Mouse (Mus musculus): Measurements from ENCODE around the gene Ly9.
A peak's percentile ranks its signal among the peaks of the same experiment; 100 is the strongest.

Ly9 gene

DNA sequence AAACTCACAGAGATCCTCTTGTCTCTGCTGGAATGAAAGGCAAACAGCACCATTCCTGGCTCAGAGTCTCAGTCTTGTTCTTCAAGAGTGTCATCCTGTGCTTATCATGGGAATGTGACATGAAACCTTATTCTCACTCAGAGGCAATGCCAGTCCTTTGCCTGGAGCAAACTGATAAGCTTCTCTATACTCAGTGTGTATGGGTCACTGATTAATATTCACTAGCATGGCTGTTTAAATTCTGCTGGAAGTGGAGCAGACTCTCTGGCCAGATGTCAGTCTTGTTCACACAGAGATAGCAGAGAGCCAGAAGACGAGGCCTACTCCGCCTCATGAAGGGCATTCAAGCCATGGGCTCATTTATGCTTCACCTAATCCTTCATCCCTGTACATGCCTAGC lies 22.6 kb downstream of the Ly9 start:
- DNase-seq (ENCODE audit: low read depth) = no peak

DNA sequence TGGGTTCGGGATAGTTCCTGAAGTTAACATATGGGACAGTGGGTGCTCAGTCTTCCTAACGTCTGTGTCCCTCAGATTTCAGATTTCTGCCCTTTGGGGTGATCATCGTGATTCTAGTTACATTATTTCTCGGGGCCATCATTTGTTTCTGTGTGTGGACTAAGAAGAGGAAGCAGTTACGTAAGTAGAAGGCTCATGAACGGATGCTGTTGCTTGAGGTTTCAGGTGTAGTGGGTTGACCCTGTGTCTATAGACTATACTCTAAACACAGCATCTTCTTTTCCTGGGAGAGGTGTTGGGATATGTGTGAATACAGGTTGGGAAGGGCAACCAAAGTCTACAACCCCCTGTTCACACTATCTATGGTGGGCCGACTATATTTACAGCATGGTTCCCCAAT lies 30.0 kb downstream of the Ly9 start:
- DNase-seq (ENCODE audit: low read depth) = no peak

DNA sequence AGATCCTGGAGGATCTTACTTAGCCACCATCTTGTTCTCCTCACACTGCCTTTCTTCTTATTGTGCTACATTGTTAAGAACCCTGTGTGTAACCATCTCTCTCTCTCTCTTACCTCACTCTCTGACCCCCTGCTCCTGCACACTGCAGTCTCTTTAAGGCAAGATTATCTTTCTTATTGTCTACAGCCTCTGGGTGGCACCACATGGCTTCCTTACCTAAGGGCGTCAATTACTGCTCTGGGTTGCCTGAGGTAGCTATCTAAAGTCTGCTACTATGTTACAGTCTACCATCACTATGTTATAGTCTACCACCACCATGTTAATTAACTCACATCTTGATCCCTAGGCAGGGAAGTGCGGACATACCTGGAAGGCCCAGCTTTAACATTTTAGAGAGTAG lies 38.8 kb downstream of the Ly9 start:
- DNase-seq (ENCODE audit: low read depth) = peak; percentile 65

DNA sequence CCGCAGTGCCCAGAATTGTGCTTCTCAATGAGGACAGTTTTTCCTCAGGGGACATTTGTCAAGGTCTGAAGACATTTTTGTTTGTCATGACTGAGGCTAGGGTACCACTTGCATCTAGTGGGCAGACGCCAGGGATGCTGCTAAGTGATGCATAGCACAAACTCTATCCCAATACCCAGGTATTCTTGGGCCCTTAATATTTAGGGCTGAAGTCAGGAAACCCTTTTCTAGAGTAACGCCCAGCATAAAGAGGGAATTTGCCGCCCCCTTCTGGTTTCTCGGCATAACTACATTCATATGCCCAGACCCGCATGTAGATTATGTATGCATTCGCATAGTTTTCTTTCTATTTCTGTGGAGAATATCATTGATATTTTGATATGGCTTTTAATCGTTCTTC lies 40.4 kb downstream of the Ly9 start:
- DNase-seq (ENCODE audit: low read depth) = peak; percentile 90

DNA sequence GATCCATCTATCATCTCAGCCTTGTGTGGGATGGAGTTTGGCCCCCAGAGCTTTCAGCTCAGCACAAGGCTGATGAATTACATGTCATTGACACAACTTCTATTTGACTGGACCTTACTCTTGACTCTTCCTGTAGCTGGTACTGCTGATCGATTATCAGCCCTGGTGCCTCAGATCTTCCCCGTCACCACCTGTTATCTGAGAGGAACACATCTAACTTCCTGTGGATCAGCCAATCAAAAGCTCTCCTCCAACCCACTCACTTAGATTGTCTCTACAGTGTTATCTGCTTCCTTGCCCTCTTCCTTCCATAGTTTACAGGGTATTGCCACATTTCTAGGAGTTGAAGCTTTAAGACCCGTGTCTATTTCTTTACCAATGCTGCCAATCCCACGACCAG lies 41.3 kb downstream of the Ly9 start:
- peak; percentile 72 for DNase-seq (ENCODE audit: low read depth)

DNA sequence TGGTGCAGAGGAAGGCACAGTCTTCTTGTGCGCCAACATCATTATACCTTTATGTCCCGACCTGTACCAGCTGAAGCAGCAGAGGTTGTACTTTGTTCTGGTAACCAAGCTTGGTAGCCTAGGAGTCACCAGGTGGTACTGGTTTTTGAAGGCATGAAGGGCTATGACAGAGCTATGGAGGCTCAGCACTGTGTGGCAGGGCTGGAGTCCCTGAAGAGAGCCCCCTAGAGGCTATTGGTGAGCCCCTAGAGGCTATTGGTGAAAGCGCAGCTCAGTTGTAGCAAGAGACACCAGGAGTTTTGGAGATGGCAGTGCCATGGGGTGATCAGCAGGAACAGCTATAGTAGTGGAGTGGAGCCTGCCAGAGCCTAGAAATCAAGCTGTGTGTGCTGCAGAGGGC lies 43.0 kb downstream of the Ly9 start:
- DNase-seq (ENCODE audit: low read depth) = peak; percentile 84

DNA sequence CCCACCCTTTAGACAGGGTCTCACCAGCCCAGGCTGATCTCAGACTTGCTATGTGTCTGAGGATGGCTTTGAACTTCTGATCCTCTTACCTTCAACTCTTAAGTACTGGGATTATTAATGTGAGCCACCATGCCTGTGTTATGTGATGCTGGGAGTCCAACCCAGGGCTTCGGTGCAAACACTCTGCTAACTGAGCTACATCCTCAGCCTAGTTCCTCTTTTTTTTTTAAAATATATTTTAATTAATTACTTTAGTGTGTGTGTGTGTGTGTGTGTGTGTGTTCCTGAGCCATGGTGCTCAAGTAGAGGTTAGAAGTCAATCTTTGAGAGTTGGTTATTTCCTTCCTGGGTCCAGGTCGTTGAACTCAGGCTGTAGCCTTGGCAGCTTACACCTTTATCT lies 44.2 kb downstream of the Ly9 start:
- peak; percentile 73 for DNase-seq (ENCODE audit: low read depth)

DNA sequence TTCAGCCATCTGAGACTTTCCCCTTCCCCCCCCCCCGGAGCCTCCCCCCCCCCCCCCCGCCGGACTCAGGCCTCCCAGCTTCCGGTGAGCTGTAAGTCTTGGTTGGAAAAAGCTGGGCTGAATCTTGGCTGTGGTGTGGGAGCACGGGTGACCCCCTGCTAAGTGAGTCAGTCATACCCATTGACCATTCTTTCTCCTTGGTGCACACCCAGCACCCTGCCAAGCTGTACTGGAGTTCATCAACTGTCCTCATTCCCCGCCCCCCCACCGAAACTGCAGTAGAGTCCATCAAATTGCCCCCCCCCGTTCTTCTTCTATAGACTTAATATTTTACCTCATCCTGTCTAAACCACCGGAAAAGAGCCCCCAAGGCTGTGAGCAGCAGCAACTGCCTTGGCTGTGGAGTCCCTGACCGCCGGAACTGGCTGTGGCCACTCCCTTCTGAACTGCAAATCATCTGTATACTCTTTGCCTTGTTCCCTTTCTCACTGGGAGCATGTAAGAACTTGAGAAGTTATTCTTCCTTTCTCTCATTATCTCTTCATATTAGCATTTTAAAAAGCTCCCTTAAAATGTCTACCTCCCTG lies 45.5 kb downstream of the Ly9 start:
- peak; percentile 98 for DNase-seq (ENCODE audit: low read depth)

DNA sequence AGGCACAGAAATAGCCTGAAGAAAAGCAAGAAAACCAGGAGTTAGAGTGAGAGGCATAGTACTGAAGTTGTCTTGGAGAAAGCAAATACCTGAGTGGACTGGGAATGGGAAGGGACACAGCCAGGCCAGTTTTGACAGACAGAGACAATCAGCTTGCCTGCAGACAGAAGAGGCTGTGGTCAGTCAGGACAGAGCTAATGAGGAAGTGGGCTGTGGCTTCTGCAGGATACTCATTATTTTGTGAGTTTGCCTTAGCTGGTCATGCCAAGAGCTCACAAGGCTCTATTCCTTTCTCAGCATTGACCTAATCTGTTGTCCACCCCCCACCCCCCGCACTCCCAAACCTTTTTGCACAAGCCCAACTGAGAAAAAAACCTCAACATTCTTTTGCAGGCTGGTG lies 46.0 kb downstream of the Ly9 start:
- DNase-seq (ENCODE audit: low read depth) = peak; percentile 96

DNA sequence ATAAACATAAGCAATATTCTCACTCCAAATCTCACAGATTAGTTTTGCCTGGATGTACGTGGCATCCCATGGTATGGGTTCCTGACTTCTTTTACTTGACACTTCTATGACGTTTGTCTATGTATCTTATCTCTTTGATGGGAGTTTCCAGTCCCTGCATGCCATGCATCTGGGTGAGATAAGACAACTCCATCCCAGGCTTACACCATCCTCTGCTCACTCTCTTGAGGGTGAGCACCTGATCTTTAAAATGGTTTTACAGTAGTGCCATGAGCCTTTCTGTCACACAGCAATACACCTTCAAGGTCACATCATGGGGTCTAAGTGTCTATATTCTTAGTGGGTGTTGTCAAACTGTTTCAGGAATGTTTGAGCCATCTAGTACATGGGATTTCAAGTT lies 46.9 kb downstream of the Ly9 start:
- peak; percentile 57 for DNase-seq (ENCODE audit: low read depth)

DNA sequence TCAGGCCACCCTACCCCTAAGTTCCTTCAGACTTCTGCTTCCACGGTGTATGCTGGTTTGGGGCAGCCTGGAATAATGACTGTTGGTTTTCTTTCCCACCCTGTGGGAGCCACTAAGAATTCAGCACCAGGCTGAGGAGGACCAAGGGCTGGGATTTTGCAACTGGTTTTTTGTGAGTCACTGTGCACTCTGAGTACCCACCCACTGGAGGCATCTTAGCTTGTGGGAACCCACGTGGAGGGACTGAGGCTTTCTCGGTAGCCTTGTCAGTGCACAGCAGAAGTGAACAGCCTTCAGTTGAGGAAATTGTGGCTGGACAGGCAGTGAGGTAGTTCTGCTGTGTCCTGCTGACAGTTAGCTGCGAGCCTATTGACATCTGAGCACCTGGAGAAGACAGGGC lies 48.3 kb downstream of the Ly9 start, which contains the start of gene Cd244a:
Cd244a (plus strand) TSS at position 296 of the 400 bp plus-strand sequence.
- peak; percentile 96 for DNase-seq (ENCODE audit: low read depth)

DNA sequence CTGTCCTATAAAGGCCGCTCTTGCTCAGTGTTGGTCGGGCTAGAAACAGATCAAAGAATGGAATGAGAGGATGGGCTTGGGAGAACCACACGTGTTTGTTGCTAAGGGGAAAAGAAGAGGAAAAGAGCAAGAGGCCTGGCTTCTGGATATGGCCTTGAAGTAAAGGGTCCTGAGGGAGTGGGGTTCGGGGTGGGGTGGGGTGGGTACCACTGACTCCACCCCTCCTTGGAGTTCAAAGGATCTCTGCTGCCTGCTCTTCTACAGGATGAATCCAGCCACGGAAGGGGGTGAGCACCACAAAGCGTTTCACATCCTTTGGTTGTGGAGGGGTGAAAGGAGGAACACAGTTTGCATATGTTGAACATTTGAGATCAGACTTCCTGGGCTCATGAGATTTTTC lies 48.8 kb downstream of the Ly9 start:
- no peak for DNase-seq (ENCODE audit: low read depth)

DNA sequence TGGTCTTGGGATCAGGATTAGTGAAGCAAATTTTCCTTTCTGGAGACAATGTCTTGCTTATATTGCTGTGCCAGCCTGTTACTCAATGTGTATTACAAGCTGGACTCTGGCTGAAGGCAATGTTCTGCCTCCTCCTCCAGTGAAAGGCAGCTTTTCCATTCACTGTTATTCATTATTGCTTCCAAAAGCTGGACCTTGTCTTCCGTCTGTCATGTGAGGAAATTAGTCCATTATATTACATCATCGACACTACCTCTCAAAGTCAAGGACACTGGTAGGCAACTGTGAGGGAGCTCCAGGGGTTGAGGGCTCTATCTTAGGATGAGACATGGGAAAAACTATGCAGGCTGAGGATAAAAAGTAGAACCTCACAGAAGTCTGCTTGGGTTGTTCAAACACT lies 50.8 kb downstream of the Ly9 start:
- no peak for DNase-seq (ENCODE audit: low read depth)

DNA sequence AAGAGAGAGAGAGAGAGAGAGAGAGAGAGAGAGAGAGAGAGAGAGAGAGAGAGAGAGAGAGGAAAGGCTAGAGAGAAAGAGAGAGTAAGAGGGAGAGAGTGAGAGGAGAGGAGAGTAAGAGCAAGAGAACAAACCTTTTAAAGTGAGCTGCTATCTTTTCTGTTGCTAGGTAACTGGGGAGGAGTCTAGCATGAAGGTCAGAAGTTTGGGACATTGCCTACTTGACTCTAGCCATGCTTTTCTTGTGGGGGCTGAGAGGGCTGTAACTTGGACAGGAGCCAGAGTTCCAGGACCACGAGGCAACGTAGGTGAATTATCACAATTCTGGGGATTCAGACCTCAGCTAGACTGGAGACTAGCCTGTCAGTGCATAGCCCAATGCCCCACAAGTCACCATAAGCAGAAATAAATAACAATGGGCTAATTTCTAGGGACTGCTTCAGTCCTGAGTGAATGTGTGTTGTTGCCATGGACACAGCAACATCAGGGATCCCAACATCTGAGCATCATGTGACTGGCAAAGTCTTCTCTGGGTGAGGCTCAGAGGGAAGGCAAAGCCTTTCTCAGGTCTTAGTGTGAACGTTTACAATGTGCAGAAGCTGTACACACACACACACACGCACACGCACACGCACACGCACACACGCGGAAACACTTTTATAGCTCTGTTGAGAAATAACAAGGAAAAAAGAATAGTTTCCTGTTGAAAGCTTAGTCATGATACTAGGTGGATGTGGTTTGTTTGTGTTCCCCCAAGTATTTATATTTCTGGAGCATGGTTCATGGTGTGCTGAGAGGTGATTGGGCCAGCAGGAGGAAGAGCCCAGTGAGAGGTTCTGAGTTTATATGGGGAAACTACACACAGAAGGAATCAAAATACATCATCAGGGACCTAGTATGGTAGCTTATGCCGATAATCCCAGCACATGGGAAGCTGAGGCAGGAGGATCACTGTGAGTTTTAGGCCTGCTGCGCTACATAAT lies 53.6 kb downstream of the Ly9 start:
- DNase-seq (ENCODE audit: low read depth) = peak; percentile 97

DNA sequence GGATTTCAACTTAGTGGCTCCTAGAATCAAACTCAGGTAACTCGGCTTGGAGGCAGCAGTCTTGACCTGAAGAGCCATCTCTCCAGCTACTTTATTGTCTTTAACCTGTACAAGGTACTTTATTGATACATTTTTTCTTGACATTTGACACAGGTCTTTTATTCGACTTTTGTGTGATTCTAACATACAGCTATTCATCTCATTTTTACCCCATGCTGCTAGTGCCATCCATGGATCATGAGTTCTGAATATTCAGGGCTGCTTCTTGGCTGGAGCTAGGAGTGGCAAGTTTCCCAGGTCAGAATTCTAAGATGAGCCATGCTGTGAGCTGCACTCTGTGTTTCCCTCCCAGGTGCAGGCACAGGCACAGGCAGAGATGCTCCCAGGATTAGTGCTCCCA lies 55.0 kb downstream of the Ly9 start:
- DNase-seq (ENCODE audit: low read depth) = no peak

DNA sequence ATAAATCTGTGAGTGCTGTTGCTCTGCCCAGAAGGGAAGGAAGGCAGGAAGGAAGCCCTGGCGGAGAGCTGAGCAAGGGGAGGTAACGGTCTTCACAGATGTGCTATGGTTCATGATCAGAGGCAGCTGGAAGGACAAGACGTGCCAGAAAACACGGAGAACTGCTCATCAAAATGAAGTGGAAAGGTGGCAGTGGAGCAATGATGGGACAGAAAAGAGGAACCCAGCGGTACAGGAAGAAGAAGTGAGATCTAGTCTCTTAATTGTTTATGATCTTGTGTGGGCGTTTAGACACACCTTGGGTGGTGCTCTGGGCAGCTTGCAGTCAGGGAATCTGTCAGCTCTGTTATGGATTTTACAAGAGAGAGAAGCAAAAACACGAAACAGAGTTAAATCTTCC lies 55.9 kb downstream of the Ly9 start:
- DNase-seq (ENCODE audit: low read depth) = no peak

DNA sequence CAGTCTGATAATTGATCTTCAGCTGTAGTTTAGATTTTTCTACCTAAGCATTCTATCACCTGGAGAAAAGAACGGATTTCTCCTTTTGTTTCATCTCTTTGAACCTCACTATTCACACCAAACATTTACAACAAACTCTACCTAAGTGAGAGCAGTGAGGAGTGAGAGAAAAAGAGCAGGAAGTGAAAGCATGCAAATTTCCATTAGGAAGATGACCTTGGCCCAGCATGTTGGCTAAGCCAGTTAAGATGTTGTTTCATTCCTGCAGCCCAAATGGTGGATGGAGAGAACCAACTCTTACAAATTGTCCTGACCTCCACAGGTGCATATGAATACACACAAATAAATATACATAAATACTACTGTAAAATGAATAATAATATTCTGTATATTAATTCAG lies 66.5 kb downstream of the Ly9 start:
- no peak for DNase-seq (ENCODE audit: low read depth)

Data from 416B (cell line).